Comparison of ENCODE assay signal across 8 mouse cellular contexts in genomic region chr11:120377337-120377736, GRCm38 (mm10). TPM values are rescaled to one million over a fixed set of nuclear protein-coding genes. Genes with fewer than 3 reads are reported as not detected.
DNase-seq lines count a peak whose midpoint lies in the region; ATAC-seq and TF ChIP-seq lines count a peak whose summit lies in the region.

No protein-coding gene starts in this region.

- H3K4me2 ChIP-seq in forebrain, postnatal 0 days (ENCODE audit: low read depth), result peak overlapping the region; percentile 94
- no peak overlapping the region for H3K4me2 ChIP-seq in liver, embryonic 16.5 days (ENCODE audit: low read depth, low read length)

- peaks cover 89% of the 10 kb centered on the region for H3K36me3 ChIP-seq in G1E (replicated peaks)
- peaks cover 66% of the 10 kb centered on the region for H3K36me3 ChIP-seq in forebrain, postnatal 0 days (ENCODE audit: insufficient read depth)
- H3K36me3 ChIP-seq in liver, embryonic 16.5 days (ENCODE audit: control insufficient read depth, insufficient read depth), result peaks cover 17% of the 10 kb centered on the region
- H3K36me3 ChIP-seq in thymus, adult 2 months (ENCODE audit: control insufficient read depth, insufficient read depth, low read length), result peaks cover 8% of the 10 kb centered on the region; the same call in 1 of the 2 replicates

- peak overlapping the region; percentile 75 for H3K9ac ChIP-seq in forebrain, postnatal 0 days
- H3K9ac ChIP-seq in liver, embryonic 16.5 days (ENCODE audit: low read depth, low read length), result no peak overlapping the region

- peaks cover 57% of the 10 kb centered on the region for H3K4me1 ChIP-seq in G1E (ENCODE audit: insufficient read depth, low read depth, low read length)
- peaks cover 11% of the 10 kb centered on the region; the same call in 1 of the 2 replicates for H3K4me1 ChIP-seq in forebrain, postnatal 0 days (ENCODE audit: insufficient read depth)
- peaks cover 19% of the 10 kb centered on the region for H3K4me1 ChIP-seq in liver, embryonic 16.5 days (ENCODE audit: control insufficient read depth, low read depth, low read length)
- peaks cover 10% of the 10 kb centered on the region for H3K4me1 ChIP-seq in thymus, adult 2 months (replicated peaks; ENCODE audit: control insufficient read depth, insufficient read depth, low read length)

- peak overlapping the region; percentile 86 for H3K4me3 ChIP-seq in G1E (ENCODE audit: low read depth, low read length)
- H3K4me3 ChIP-seq in forebrain, postnatal 0 days (ENCODE audit: low read depth, low read length), result peak overlapping the region; percentile 86
- H3K4me3 ChIP-seq in liver, embryonic 16.5 days (ENCODE audit: low read depth, low read length), result peak overlapping the region; percentile 75; the same call in 1 of the 2 replicates
- H3K4me3 ChIP-seq in thymus, adult 2 months (ENCODE audit: control insufficient read depth, insufficient read depth, low read length), result no peak overlapping the region

- no peak for TF ChIP-seq CTCF in G1E (IDR thresholded peaks at IDR 0.05; ENCODE audit: low read depth, low read length)
- no peak for TF ChIP-seq CTCF in forebrain, postnatal 0 days (IDR thresholded peaks at IDR 0.05; ENCODE audit: low read depth)
- TF ChIP-seq CTCF in thymus, adult 2 months (IDR thresholded peaks at IDR 0.05; ENCODE audit: borderline replicate concordance, control insufficient read depth, extremely low read depth, insufficient read depth, low read length, poor library complexity), result no peak

- TF ChIP-seq POLR2A in thymus, adult 2 months (IDR thresholded peaks at IDR 0.05; ENCODE audit: control insufficient read depth, extremely low read depth, insufficient read depth, low read length, poor library complexity), result no peak

- intact Hi-C loops in heart, postnatal 25 days (cut with DNase I), result loop anchor here (5.0 kb wide), 1 partner anchor 45 kb away; no protein-coding TSS in a partner anchor

- WGBS in forebrain, postnatal 0 days, result 75% methylated on average over 10 of the region's 10 CpGs
- WGBS in liver, embryonic 16.5 days (ENCODE audit: insufficient replicate concordance), result 65% methylated on average over 10 of the region's 10 CpGs
- WGBS in thymus, adult 2 months, result 82% methylated on average over 10 of the region's 10 CpGs

- no peaks in the 10 kb centered on the region; the same call in 1 of the 2 replicates for H3K27me3 ChIP-seq in G1E (ENCODE audit: insufficient read depth, low read length)
- H3K27me3 ChIP-seq in forebrain, postnatal 0 days (ENCODE audit: insufficient read depth, low read length), result no peaks in the 10 kb centered on the region
- H3K27me3 ChIP-seq in liver, embryonic 16.5 days (ENCODE audit: control insufficient read depth, insufficient read depth, low read depth, low read length), result no peaks in the 10 kb centered on the region
- H3K27me3 ChIP-seq in thymus, adult 2 months (ENCODE audit: control insufficient read depth, insufficient read depth, low read length), result no peaks in the 10 kb centered on the region

- no peaks in the 10 kb centered on the region for H3K9me3 ChIP-seq in G1E (replicated peaks)
- H3K9me3 ChIP-seq in forebrain, postnatal 0 days (ENCODE audit: low read length), result no peaks in the 10 kb centered on the region
- H3K9me3 ChIP-seq in liver, embryonic 16.5 days (replicated peaks; ENCODE audit: control insufficient read depth, low read length), result no peaks in the 10 kb centered on the region

- DNase-seq in heart, adult 11 months, result peak; percentile 95
- DNase-seq in heart, postnatal 25 days (ENCODE audit: low spot score), result no peak
- DNase-seq in G1E (ENCODE audit: low spot score), result no peak
- no peak for DNase-seq in forebrain, postnatal 0 days
- no peak for DNase-seq in layer of hippocampus, postnatal 36 days
- DNase-seq in urinary bladder, postnatal 14 days (ENCODE audit: low spot score), result no peak
- DNase-seq in thymus, adult 2 months, result no peak

- H3K27ac ChIP-seq in forebrain, postnatal 0 days (ENCODE audit: low read depth, low read length), result 0 out of 2 replicates have a peak overlapping the region, but pooled peaks have one; percentile 82
- H3K27ac ChIP-seq in liver, embryonic 16.5 days (ENCODE audit: low read length), result no peak overlapping the region
- no peak overlapping the region for H3K27ac ChIP-seq in thymus, adult 2 months (ENCODE audit: control insufficient read depth, insufficient read depth, low read length)

- ATAC-seq in G1E (ENCODE audit: extremely low read depth, insufficient number of reproducible peaks, low FRiP score, poor library complexity, severe bottlenecking), result no peak
- ATAC-seq in forebrain, postnatal 0 days, result no peak
- no peak for ATAC-seq in liver, embryonic 16.5 days (ENCODE audit: low read depth)

RNA-seq across cellular contexts. Expression of gene Faap100, which starts 1.2 kb away (rescaled TPM):
- 10 to 100 TPM; 15.2 to 15.3 TPM for total RNA-seq in heart, postnatal 25 days (2021)
- total RNA-seq in G1E (2014; fragmentation: Nextera tagmentation) (12.0 and 13.6 TPM in 2 replicates), G1E (2017) (5.2 and 6.2 TPM in 2 replicates)
- 29.7 and 30.6 TPM in 2 replicates for polyA plus RNA-seq in G1E (2012)
- 107 and 132 TPM in 2 replicates for total RNA-seq in forebrain, postnatal 0 days (2014; rRNA removed)
- polyA plus RNA-seq in forebrain, postnatal 0 days (2015; fragmentation: Nextera tagmentation; extraction: Ambion mirVana), result 73.4 and 97.8 TPM in 2 replicates
- polyA plus RNA-seq in liver, embryonic 16.5 days (2015; fragmentation: Nextera tagmentation; extraction: Ambion mirVana), result 6.0 and 6.5 TPM in 2 replicates
- 10 to 100 TPM; 17.3 to 21.6 TPM for total RNA-seq in layer of hippocampus, postnatal 36 days (2021)
- 59.7 and 64.4 TPM in 2 replicates for polyA plus RNA-seq in thymus, adult 2 months (2012; rRNA removed)

RNA-seq across cellular contexts. Expression of gene Fscn2, which starts 16.0 kb away (rescaled TPM):
- total RNA-seq in heart, postnatal 25 days (2021), result not detected
- not detected in 2 replicates for total RNA-seq in G1E (2014; fragmentation: Nextera tagmentation)
- total RNA-seq in G1E (2017), result 0.11 TPM in 1 of 2 replicates, not detected in the other
- 0.03 TPM in 1 of 2 replicates, not detected in the other for polyA plus RNA-seq in G1E (2012)
- 0.29 TPM in 1 of 2 replicates, not detected in the other for total RNA-seq in forebrain, postnatal 0 days (2014; rRNA removed)
- polyA plus RNA-seq in forebrain, postnatal 0 days (2015; fragmentation: Nextera tagmentation; extraction: Ambion mirVana), result 1.9 and 2.0 TPM in 2 replicates
- not detected in 2 replicates for polyA plus RNA-seq in liver, embryonic 16.5 days (2015; fragmentation: Nextera tagmentation; extraction: Ambion mirVana)
- 1 to 10 TPM in 1 of 2 experiments, not detected in 1; 1.0 TPM for total RNA-seq in layer of hippocampus, postnatal 36 days (2021)
- 0.19 and 0.37 TPM in 2 replicates for polyA plus RNA-seq in thymus, adult 2 months (2012; rRNA removed)

RNA-seq across cellular contexts. Expression of gene Actg1, which starts 29.0 kb away (rescaled TPM):
- 100 to 1,000 TPM; 282 to 346 TPM for total RNA-seq in heart, postnatal 25 days (2021)
- total RNA-seq in G1E (2014; fragmentation: Nextera tagmentation), result 128 and 155 TPM in 2 replicates
- 179 and 181 TPM in 2 replicates for total RNA-seq in G1E (2017)
- polyA plus RNA-seq in G1E (2012), result 53.9 and 112 TPM in 2 replicates
- 2,455 and 2,516 TPM in 2 replicates for total RNA-seq in forebrain, postnatal 0 days (2014; rRNA removed)
- polyA plus RNA-seq in forebrain, postnatal 0 days (2015; fragmentation: Nextera tagmentation; extraction: Ambion mirVana), result 4,096 and 4,381 TPM in 2 replicates
- polyA plus RNA-seq in liver, embryonic 16.5 days (2015; fragmentation: Nextera tagmentation; extraction: Ambion mirVana), result 531 and 545 TPM in 2 replicates
- 1,000 to 10,000 TPM; 1,262 to 1,401 TPM for total RNA-seq in layer of hippocampus, postnatal 36 days (2021)
- 1,233 and 1,455 TPM in 2 replicates for polyA plus RNA-seq in thymus, adult 2 months (2012; rRNA removed)
